Mouse (Mus musculus) cerebellum, postnatal 36 days (tissue): Measurements from ENCODE around the gene Frmpd2.

Experiments used
- DNase-seq, 2 experiments: peaks; one replicate each; pipeline ENCODE4 v3.0.0; 2021 to 2022; ENCODE audit warnings: mixed read lengths in 2 of 2

The Frmpd2 gene

DNA sequence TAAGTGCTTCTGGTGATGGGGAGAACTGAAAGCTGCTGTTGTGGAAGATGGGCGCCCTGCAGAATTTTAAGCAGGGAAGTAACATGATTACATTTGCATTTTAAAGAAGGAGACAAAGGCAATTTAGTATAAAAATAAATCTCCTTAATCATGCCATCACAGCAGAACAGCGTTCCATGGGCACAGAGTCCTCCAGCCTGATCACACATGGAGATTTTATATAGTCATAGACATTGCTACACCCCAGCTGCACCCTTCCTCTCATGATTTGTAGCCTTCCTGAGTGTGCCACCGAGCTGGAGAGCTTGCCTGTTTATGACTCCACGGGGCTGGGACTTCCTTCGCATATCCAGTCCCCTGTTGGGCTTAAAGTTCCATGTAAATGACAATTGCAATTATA is 42.4 kb downstream of the Frmpd2 start:
- DNase-seq, result no peak

DNA sequence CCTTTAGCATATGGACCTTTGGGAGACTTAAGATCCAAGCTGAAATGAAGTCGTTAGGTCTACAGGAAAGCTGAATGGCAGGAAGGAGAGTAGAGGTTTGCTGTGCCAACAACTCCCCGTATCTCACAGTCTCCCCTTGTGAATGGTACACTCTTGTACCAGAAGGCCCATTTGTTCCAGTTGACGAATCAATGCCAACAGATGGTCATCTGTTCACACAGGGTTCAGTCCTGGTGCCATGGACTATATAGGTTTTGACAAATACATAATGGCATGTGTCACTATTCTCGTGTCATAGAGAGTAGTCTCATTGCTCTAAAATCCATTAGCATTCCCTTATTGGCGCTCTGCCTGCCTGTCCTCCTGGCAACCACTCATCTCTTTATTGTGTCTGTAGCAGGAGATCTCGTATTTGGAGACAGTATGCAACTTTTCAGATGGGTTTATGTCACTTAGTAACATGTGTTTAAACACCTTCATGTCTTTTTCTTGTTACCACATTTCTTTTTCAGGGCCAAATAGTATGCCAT is 43.3 kb downstream of the Frmpd2 start:
- no peak for DNase-seq

DNA sequence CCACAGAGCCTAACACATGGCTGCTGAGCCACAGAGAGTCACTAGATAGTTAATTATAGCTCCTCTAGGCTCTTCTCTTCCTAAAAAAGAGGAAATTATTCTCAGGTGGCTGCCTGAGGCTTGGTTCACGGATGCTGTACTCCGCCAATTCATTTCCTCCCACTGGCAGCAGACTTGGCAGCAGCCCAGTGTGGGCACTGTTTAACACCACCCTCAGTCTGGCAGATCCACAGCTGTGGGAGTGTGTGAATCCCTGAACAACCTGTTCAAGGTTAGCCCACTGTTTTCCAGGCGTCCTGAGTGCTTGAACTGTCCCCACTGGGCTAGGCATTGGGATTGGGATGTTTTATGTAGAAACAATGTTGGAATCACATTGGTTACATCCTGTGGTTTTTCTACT is 50.0 kb downstream of the Frmpd2 start:
- peak; percentile 27 to 51 for DNase-seq

DNA sequence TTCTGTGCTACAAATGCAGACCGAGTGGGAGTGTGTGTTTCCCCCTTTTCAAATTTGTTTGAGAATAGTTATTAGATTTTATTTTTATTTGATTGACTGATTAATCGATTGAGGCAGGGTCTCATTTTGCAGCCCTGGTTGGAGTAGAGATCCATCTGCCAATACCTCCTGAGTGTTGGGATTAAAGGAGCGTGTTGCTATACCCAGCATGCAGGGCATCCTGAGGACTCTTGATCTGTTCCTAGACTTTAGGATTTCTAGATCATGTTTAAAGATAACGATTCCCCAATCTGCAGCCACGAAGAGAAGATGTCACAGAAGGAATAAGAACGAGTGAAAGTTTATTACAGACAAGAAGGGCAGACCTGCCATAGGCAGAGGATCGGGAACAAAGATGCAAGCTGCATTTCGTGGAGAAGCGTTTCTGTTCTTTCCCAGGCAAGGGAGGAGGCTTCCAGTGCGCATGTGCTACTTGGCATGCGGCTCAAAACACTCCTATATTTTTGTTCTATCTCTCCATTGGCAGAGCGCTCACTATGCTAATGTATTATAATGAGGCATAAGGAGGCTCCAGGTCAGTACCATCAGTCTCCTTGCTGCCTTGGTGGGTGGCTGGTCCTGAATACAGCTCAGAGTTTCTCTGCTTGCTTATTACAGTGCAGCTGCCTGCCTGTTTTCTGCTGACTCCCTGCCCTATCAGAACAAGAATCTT is 53.9 kb downstream of the Frmpd2 start:
- peak in 1 of 2 experiments; percentile 15 for DNase-seq

DNA sequence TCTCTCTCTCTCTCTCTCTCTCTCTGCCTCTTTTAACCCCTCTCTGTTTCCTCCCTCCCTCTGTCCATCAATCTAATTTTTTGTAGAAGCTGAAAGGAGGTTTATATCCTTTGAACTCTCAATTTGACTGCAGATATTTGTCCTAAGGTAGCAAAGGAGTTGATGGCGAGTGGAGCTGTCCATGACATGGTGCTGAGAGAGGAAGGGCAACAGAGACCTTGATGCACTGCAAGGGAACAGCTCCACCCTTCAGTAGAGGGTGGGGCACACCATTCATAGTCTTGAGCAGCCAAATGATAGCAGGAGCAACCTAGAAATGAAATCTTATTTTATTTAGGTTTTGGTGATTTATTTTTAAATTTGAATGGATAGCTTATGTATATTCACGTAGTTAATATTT is 55.1 kb downstream of the Frmpd2 start:
- no peak for DNase-seq

DNA sequence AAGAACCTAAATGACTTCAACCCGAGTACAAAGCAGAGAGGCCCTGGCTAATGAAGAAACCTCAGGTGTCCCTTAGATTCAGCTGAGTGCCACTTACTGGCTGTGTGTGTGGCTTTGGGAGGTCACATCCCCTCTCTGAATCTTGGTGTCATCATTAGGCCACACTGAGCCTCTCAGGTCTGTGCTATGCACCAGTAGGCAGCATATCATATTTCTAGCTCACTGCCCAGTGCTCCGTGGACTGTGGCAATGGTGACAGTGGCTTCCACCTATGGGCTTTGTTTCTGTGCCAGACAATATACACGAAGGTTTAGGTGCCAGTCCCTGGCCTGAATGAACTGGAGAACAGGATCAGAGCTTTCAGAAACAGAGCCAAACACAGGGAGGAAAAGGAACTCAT is 56.4 kb downstream of the Frmpd2 start:
- DNase-seq, result no peak

DNA sequence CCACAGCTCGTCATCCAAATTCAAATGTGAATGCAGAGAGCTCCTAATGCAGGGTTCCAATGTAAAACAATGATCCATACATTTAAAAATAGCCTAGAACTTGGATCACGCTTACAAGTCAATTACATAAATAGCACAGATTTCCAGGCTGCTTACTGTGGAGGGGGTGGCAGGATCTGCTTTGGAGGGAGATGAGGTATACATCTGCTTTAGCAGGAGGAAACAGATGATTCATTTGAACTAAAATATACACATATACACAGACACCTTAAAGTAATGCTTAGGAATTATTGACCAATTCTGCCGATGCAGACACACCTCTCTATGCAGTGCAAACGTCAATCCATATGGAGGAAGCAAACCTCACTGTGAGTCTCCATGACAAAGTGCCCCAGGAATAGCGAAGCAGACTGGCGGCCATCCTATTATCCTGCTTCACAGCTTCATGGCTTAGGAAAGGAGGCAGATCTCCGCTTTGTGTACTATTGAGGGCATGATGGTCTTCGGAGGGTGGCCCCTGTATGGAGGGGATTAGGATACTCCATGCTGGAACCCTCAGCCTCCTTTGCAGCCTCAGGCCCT is 59.9 kb downstream of the Frmpd2 start:
- DNase-seq, result no peak

DNA sequence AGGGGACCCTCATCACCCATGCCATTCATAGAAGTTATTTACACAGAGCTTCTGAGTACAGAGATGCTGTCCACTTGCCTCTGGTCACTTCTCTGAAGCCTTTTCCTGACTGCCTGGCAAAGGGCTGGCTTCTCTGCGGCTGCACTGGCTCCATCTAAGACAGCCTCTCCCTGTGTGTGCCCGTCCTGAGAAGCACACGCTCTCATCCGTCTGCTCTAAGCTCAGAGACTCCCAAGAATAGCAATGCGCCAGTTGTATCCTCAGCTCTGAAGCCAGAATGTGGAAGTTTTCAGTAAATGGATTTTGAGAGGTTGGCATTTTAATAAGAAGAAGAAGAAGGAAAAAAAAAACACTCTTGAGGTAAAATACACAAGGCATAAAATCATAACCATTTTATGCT is 61.3 kb downstream of the Frmpd2 start:
- no peak for DNase-seq

DNA sequence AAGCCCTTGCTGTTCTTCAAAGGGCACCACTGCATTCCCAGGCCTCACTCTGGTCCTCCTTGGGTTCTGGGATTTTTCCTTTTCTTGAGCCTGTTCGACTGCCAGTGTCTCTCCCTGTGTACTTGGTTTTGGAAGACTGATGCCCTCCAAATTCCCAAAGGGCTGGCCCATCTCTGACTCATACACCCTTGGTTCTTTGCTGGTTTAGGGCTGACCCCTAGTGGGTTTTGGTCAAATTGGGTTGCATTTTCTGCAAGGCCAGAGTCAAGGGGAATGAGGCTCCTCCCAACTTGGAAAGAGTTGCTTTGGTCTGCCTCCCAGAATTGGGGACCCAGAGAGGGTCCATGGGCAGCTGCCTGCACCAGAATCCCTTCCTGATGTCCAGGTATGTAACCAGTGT is 62.0 kb downstream of the Frmpd2 start:
- no peak for DNase-seq

DNA sequence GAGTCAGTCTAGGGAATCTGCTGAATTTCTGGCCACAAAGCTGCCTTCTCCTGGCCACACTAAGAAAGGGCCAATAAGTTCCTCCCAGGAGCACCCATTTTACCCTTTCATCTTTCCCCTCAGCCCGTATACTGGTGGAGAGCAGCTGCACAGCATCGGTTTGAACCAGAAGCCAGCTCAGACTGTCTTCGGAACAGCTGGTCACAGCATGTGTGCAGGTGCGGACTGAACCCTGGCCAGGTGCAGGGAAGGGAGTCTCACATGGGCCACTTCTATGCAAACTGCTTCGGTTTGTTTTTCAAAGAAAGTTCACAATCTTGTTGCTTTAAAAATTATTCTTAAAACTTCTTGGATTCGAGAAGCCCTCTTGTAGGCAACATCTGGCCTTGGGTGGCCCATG is 63.8 kb downstream of the Frmpd2 start:
- DNase-seq, result no peak

DNA sequence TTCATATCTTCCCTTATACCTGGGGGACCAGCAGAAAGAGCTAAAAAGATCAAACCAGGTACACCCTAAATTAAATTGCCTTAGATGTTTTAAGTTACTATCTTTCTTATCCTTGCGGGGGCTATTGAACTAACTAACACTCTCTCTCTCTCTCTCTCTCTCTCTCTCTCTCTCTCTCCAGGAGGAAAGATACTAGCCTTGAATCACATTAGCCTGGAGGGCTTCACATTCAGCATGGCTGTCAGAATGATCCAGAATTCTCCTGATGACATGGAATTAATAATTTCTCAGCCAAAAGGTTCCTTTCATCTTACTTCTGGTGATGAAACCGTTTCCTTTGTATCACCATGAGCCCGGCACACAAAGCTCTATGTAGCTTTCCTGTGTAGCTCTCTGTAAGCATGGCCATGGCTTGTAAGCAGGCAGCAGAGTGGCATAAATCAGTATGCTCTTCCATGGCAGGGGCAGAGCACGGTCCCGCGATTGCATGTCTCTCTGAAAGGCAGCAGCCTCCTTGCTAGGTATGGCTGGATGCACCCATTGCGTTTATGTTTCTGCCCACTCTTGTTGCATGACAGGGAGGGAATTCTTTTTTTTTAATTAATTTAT is 68.2 kb downstream of the Frmpd2 start:
- no peak for DNase-seq

DNA sequence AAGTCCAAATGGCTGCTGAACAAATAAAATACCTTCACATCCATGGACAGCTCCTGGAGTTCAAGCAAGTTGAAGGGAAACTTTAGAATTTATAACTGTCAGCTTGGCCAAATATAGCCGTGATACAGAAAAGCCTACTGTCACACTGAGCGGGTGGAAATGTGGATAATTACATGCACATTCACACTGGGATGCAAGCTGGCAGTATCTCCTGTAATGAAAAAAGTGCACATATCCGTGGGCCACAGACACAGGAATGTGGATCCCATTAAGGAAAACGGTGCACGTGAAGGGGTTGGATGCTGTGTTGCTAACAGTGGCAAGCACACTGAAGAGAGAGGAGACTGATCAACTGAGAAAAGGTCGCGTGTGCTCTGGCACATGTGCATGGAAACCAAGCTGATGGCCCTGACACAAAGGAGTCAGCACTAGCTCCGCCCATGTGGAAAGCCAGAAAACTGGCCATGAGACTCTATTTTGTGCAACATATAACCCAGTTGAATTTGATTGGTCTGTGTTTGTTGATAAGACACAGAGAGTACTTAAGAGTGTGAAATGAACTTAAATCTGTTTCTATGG is 74.2 kb downstream of the Frmpd2 start:
- DNase-seq, result no peak

DNA sequence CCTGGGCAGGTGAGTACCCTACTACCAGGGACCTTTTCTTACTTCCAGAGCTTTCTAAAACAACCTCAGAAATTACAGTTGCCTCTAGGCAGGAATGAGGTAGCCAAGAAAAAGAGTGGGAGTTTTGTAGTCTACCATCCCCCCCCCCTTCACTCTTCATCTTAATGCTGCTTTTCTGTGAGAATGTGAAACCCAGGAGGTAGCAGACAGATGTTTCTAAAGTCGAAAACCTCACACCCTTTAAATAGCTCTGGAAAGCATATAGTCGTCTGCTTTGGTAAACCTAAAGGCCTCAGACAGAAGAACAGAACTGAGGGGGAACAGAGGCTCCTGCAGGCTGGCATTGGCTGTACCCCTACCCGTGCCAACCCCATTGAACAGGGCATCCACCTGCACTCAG is 77.2 kb downstream of the Frmpd2 start:
- no peak for DNase-seq

DNA sequence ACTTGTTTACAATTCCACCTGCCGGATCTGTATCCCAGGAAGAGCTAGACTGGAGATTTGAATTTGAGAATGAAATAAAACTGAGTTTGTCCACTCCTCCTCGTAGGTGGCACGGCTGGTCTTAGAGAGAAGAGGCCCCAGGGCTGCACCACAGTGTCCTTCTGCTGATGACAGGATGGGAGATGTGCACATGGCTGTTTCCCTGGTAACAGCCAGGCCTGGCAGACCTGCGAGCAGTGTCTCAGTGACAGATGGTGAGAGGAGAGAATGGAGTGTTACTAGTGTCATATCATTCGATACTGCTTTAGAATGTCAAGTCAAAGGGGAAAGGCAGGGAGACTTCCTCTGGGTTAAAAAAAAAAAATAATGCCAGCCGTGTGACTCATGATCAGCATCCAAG is 78.4 kb downstream of the Frmpd2 start:
- peak; percentile 60 to 63 for DNase-seq

DNA sequence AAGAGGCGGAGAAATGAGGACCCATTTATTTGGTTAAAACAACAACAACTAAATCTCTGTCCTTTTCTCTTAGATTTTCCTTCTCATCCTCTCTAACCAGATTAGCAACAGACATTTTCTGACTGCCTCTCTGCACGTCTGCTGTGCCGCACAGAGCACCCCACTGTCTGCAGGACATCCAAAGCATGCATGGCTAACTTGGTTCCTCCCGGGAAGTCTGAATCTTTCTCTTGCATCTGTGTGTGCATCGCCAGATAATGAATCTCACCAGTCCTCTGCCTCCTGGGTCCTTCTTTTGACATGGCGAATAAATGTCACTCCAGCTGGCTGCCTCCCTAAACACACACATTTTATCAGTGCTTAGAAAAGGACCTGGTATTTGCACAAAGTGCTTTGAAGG is 99.2 kb downstream of the Frmpd2 start:
- DNase-seq, result no peak

DNA sequence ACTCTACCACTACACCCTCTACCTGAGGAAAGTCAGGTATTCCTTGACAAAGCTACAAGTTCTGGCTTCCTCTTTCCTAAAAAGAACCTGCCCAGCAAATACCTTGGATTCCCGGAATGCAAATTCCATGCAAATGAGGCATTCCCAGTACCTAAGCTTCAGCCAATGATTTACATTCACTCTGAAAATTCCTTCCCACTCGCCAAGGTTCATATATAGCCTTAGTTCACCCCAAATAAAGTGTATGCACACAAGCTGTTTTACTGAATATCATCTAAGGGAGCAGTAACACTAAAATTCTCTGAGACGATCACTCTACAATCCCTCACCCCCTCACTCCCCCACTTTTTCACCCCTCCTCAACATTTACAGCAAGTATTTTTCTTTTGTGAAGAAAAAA is 102.1 kb downstream of the Frmpd2 start:
- DNase-seq, result no peak

DNA sequence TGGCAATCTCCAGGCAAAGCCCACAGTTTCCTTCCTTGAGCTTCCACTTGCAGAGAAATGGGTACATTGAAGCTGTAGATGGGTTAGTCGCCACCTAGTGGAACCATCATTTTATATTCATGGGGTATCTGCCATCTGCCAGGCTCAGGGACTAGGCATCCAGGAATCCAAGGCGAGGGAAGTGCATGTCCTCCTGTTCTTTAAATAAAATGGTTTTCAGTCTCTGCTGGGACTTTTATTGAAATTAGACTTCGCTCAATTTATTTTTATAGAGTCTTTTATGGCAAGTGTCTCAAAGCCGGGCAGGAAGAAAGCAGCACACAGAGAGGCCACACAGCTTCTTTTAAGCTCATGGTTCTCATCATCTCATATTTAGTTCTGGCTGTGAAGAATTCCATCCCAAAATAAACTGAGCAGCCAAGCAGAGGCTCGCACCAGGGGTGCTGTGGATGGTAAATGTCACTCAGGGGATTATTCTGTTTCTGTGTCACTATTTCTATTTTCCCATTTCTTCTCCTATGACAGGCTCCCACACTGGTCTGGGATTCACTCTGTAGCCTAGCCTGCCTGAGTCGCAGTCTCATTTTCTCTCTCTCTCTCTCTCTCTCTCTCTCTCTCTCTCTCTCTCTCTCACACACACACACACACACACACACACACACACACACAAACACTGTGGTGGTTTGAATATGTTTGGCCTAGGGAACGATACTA is 108.4 kb downstream of the Frmpd2 start:
- DNase-seq, result no peak

DNA sequence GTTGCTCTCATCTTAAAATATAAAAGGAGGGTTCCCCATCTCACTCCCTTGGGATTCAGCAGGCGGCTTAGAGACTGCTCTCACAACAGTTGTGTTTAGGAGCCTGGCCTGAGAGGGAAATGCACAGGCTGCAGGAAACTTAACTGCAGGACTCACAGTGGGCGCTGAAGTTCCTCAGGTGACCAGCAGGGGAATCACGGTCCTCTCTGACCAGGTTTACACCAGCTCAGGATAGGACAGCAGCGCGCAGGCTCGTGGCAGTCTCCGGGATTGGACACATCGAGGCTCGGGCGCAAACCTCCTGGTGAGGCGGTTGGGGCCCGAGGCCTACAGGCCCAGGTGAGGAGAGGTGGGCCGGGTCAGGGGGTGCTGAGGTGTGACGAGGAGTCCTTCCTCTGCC is 117.5 kb downstream of the Frmpd2 start, which contains the start of gene Ptpn20:
Ptpn20 (plus strand) TSS at position 257 of the 400 bp plus-strand sequence.
- no peak for DNase-seq

DNA sequence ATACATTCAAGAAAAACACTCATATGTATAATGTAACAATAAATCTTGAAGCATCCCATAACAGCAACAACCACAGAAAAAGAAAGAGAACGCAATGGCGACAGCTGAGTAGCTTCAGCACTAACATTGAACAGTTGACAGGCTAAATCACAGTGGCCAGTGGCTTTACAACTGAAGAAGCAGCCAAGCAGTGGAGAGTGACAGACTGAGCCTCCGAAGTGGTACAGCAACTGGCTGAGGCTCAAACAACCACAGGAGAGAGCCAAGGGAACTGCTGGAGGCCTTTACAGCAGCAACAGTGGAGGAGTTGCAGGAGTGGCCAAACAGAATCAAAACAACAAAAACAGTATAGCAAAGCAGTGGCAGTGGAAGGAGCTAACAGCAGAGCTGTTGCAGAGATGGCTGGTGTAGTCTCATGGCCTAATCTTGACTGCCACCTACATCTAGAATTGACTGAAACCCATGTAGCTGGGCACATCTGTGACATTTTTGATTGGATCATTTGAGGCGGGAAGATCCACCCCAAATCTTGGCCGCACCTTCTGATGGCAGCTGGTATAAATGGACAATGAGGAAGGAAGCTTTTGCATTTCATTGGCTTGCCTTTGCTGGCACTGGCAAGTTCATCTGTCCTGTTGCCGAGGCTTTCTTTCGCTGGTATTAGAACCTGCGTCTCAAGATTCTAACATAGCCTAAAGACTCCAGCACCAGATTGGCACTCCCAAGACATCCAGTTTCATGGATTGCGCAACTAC is 127.1 kb downstream of the Frmpd2 start:
- DNase-seq, result no peak

DNA sequence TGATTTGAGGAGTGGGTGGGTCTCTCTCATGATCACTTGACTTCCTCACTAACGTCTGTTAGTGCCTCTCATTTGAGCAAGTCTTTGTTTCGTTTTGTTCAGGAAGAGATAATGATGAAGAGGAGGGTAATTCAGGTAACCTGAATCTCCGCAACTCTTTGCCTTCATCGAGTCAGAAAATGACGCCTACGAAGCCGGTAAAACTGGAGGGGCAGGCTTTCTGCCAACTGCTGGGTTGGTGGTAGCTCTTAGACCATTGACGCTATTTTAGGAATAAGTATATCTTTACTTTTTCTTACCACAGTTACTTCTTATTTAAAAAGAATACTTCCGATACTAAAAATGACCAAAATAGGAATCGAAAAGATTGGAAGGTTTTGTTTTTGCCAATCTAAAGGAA is 135.9 kb downstream of the Frmpd2 start:
- no peak for DNase-seq
